Mouse (Mus musculus): ENCODE data around the gene Slc7a11. TPM values are rescaled to one million over a fixed set of nuclear protein-coding genes. Genes with fewer than 3 reads are reported as not detected.

The Slc7a11 gene
- polyA plus RNA-seq, 1 experiment, result 1.4 TPM

- Histone ChIP-seq H3K4me3 (replicated peaks; ENCODE audit: control insufficient read depth, low read depth, low read length) (no peak overlapping the region), H3K4me1 (ENCODE audit: control insufficient read depth, insufficient read depth, low read length) (no peaks in the 10 kb centered on the region), H3K27ac (ENCODE audit: control insufficient read depth, insufficient read depth, low read depth, low read length, poor library complexity) (no peak overlapping the region)
- WGBS, result 72% methylated on average over 6 of the region's 6 CpGs
- no peak for TF ChIP-seq CTCF (IDR thresholded peaks at IDR 0.05; ENCODE audit: control insufficient read depth, insufficient read depth, low read length)
- no peak for TF ChIP-seq POLR2A (IDR thresholded peaks at IDR 0.05; ENCODE audit: borderline replicate concordance, control insufficient read depth, low read depth, low read length)
Observed at GRCm38 (mm10) chr3:50249598-50250300, 193.7 kb downstream of the Slc7a11 start.

- no peak overlapping the region for H3K27ac ChIP-seq (ENCODE audit: control insufficient read depth, insufficient read depth, low read depth, low read length, poor library complexity)
- TF ChIP-seq POLR2A (IDR thresholded peaks at IDR 0.05; ENCODE audit: borderline replicate concordance, control insufficient read depth, low read depth, low read length) (no peak), CTCF (IDR thresholded peaks at IDR 0.05; ENCODE audit: control insufficient read depth, insufficient read depth, low read length) (no peak)
- H3K4me3 ChIP-seq (replicated peaks; ENCODE audit: control insufficient read depth, low read depth, low read length), result no peak overlapping the region
- 80% methylated on average over 3 of the region's 3 CpGs for WGBS
- no peaks in the 10 kb centered on the region for H3K4me1 ChIP-seq (ENCODE audit: control insufficient read depth, insufficient read depth, low read length)
Observed at GRCm38 (mm10) chr3:50235990-50236389, 207.4 kb downstream of the Slc7a11 start.

GRCm38 (mm10) chr3:50233144-50233543, 210.3 kb downstream of the Slc7a11 start:
- WGBS, result 40% methylated on average over 5 of the region's 5 CpGs
- TF ChIP-seq POLR2A (IDR thresholded peaks at IDR 0.05; ENCODE audit: borderline replicate concordance, control insufficient read depth, low read depth, low read length) (no peak), CTCF (IDR thresholded peaks at IDR 0.05; ENCODE audit: control insufficient read depth, insufficient read depth, low read length) (no peak)
- Histone ChIP-seq H3K4me1 (ENCODE audit: control insufficient read depth, insufficient read depth, low read length) (no peaks in the 10 kb centered on the region), H3K27ac (ENCODE audit: control insufficient read depth, insufficient read depth, low read depth, low read length, poor library complexity) (no peak overlapping the region), H3K4me3 (replicated peaks; ENCODE audit: control insufficient read depth, low read depth, low read length) (no peak overlapping the region)

- H3K27ac ChIP-seq (ENCODE audit: control insufficient read depth, insufficient read depth, low read depth, low read length, poor library complexity), result no peak overlapping the region
- 60% methylated on average over 2 of the region's 2 CpGs for whole genome bisulfite sequencing
- no peak overlapping the region for H3K4me3 ChIP-seq (replicated peaks; ENCODE audit: control insufficient read depth, low read depth, low read length)
- no peaks in the 10 kb centered on the region for H3K4me1 ChIP-seq (ENCODE audit: control insufficient read depth, insufficient read depth, low read length)
- TF ChIP-seq CTCF (IDR thresholded peaks at IDR 0.05; ENCODE audit: control insufficient read depth, insufficient read depth, low read length) (no peak), POLR2A (IDR thresholded peaks at IDR 0.05; ENCODE audit: borderline replicate concordance, control insufficient read depth, low read depth, low read length) (no peak)
Observed at GRCm38 (mm10) chr3:50224390-50225114, 218.9 kb downstream of the Slc7a11 start.

GRCm38 (mm10) chr3:50220454-50220853, 223.0 kb downstream of the Slc7a11 start:
- Histone ChIP-seq H3K4me3 (replicated peaks; ENCODE audit: control insufficient read depth, low read depth, low read length) (no peak overlapping the region), H3K27ac (ENCODE audit: control insufficient read depth, insufficient read depth, low read depth, low read length, poor library complexity) (no peak overlapping the region), H3K4me1 (ENCODE audit: control insufficient read depth, insufficient read depth, low read length) (no peaks in the 10 kb centered on the region)
- no peak for TF ChIP-seq POLR2A (IDR thresholded peaks at IDR 0.05; ENCODE audit: borderline replicate concordance, control insufficient read depth, low read depth, low read length)
- TF ChIP-seq CTCF (IDR thresholded peaks at IDR 0.05; ENCODE audit: control insufficient read depth, insufficient read depth, low read length), result no peak
- WGBS, result 51% methylated on average over 2 of the region's 2 CpGs

- H3K27ac ChIP-seq (ENCODE audit: control insufficient read depth, insufficient read depth, low read depth, low read length, poor library complexity), result no peak overlapping the region
- H3K4me3 ChIP-seq (replicated peaks; ENCODE audit: control insufficient read depth, low read depth, low read length), result no peak overlapping the region
- no peaks in the 10 kb centered on the region for H3K4me1 ChIP-seq (ENCODE audit: control insufficient read depth, insufficient read depth, low read length)
- WGBS, result 75% methylated on average over 5 of the region's 5 CpGs
- no peak for TF ChIP-seq CTCF (IDR thresholded peaks at IDR 0.05; ENCODE audit: control insufficient read depth, insufficient read depth, low read length)
Observed at GRCm38 (mm10) chr3:50186369-50186768, 257.0 kb downstream of the Slc7a11 start.

- Histone ChIP-seq H3K4me3 (replicated peaks; ENCODE audit: control insufficient read depth, low read depth, low read length) (no peak overlapping the region), H3K4me1 (ENCODE audit: control insufficient read depth, insufficient read depth, low read length) (no peaks in the 10 kb centered on the region), H3K27ac (ENCODE audit: control insufficient read depth, insufficient read depth, low read depth, low read length, poor library complexity) (no peak overlapping the region)
- no peak for TF ChIP-seq POLR2A (IDR thresholded peaks at IDR 0.05; ENCODE audit: borderline replicate concordance, control insufficient read depth, low read depth, low read length)
- no peak for TF ChIP-seq CTCF (IDR thresholded peaks at IDR 0.05; ENCODE audit: control insufficient read depth, insufficient read depth, low read length)
- 75% methylated on average over 2 of the region's 2 CpGs for WGBS
Observed at GRCm38 (mm10) chr3:50185879-50186278, 257.5 kb downstream of the Slc7a11 start.

GRCm38 (mm10) chr3:50160756-50161155, 282.7 kb downstream of the Slc7a11 start:
- 69% methylated on average over 2 of the region's 2 CpGs for WGBS
- H3K27ac ChIP-seq (ENCODE audit: control insufficient read depth, insufficient read depth, low read depth, low read length, poor library complexity), result no peak overlapping the region
- no peak overlapping the region for H3K4me3 ChIP-seq (replicated peaks; ENCODE audit: control insufficient read depth, low read depth, low read length)
- TF ChIP-seq CTCF (IDR thresholded peaks at IDR 0.05; ENCODE audit: control insufficient read depth, insufficient read depth, low read length) (no peak), POLR2A (IDR thresholded peaks at IDR 0.05; ENCODE audit: borderline replicate concordance, control insufficient read depth, low read depth, low read length) (no peak)
- no peaks in the 10 kb centered on the region for H3K4me1 ChIP-seq (ENCODE audit: control insufficient read depth, insufficient read depth, low read length)

Measured in bone marrow, adult 2 months (tissue).